Mouse (Mus musculus) kidney, postnatal 36 days (tissue): ENCODE measurements at regions not wholly inside any gene's neighbourhood (a gene's known extent, or its start where the extent isn't known, plus 50 kb on each side); places are given as distances from the start of the nearest gene placed in this dataset.

ENCODE experiments used
- DNase-seq, 2 experiments: peaks; one replicate each; pipeline ENCODE4 v3.0.0; 2021 to 2022; ENCODE audit warnings: mixed read lengths in 2 of 2

- DNase-seq, result no peak
Observed at GRCm38 (mm10) chr12:68541811-68542210, 617.2 kb downstream of the Rps29 start.

GRCm38 (mm10) chr12:68500794-68501193 is 658.2 kb downstream of the Rps29 start:
- DNase-seq, result peak; percentile 1 to 52

GRCm38 (mm10) chr12:68463032-68463431 is 696.0 kb downstream of the Rps29 start:
- DNase-seq, result peak; percentile 13 to 23

DNA sequence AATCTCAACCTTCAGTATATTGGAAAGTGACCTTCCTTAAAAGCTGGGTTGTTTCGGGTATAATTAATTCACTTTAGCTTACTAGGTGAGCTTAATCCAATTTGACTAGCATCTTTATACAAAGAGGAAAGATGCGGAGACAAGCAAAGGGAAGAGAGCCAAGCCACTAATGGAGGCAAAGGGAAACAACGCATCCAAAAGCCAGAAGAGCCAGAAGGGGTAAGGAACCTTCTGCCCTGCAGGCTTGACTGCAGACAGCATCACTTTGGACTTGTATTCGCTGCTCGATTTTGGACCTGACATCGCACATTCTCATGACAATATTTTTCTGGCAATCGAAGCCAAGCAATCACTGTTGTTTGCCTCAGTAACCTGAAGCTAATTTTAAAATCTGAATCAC is 700.8 kb downstream of the Rps29 start:
- DNase-seq, result no peak

- peak; percentile 2 to 29 for DNase-seq
Observed at GRCm38 (mm10) chr12:68426601-68427000, 732.4 kb downstream of the Rps29 start.

- DNase-seq, result peak in 1 of 2 experiments; percentile 9
Observed at GRCm38 (mm10) chr12:68425006-68425405, 734.0 kb downstream of the Rps29 start.
